Comparison of ENCODE assay signal across 13 mouse cellular contexts in genomic region chr11:83534143-83534542, GRCm38 (mm10). TPM values are rescaled to one million over a fixed set of nuclear protein-coding genes. Genes with fewer than 3 reads are reported as not detected.
DNase-seq lines count a peak whose midpoint lies in the region; ATAC-seq and TF ChIP-seq lines count a peak whose summit lies in the region.
"Had no signal": no experiment of that assay in that cellular context is flagged by ENCODE, and none has a peak within 500 bp of the region (broad histone marks: within the 10 kb centered on the region; RNA-seq: fewer than 3 reads in every experiment).

No protein-coding gene starts in this region.

- no peak for TF ChIP-seq CTCF in gastrocnemius, adult 2 months (IDR thresholded peaks at IDR 0.05)

- ATAC-seq in limb, embryonic 12.5 days (ENCODE audit: insufficient number of reproducible peaks, insufficient read depth, low FRiP score, low TSS enrichment, low read depth): no peak
- peak; percentile 33 for ATAC-seq in activated CD4-positive, CD25-positive, alpha-beta regulatory T cell, adult 4 months

- peak overlapping the region; percentile 50 for H3K4me3 ChIP-seq in gastrocnemius, adult 2 months
- H3K4me3 ChIP-seq in limb, embryonic 12.5 days (replicated peaks): no peak overlapping the region
- no peak overlapping the region for H3K4me3 ChIP-seq in limb, embryonic 10.5 days
- H3K4me3 ChIP-seq in macrophage (ENCODE audit: inconsistent target): no peak overlapping the region

- H3K9me3 ChIP-seq in limb, embryonic 12.5 days: no peaks in the 10 kb centered on the region
- H3K9me3 ChIP-seq in limb, embryonic 10.5 days (replicated peaks): no peaks in the 10 kb centered on the region

- no peak overlapping the region for H3K9ac ChIP-seq in limb, embryonic 12.5 days (replicated peaks)

- peaks cover 12% of the 10 kb centered on the region for H3K4me1 ChIP-seq in limb, embryonic 12.5 days (replicated peaks)
- peaks cover 12% of the 10 kb centered on the region for H3K4me1 ChIP-seq in limb, embryonic 10.5 days

- no peaks in the 10 kb centered on the region for H3K79me2 ChIP-seq in macrophage (ENCODE audit: inconsistent target)

- H3K27me3 ChIP-seq in limb, embryonic 12.5 days: no peaks in the 10 kb centered on the region
- H3K27me3 ChIP-seq in limb, embryonic 10.5 days (ENCODE audit: low read depth, poor library complexity, severe bottlenecking): no peaks in the 10 kb centered on the region

- peak overlapping the region; percentile 29; the same call in 1 of the 2 replicates for H3K4me2 ChIP-seq in limb, embryonic 12.5 days

- intact Hi-C loops in gastrocnemius, adult 2 months (cut with DNase I): no loop called here

- no peak for DNase-seq in gastrocnemius, adult 2 months
- no peak for DNase-seq in gastrocnemius, postnatal 10 days
- DNase-seq in limb, embryonic 10.5 days (ENCODE audit: low spot score): no peak
- no peak for DNase-seq in adipocyte (ENCODE audit: low spot score)
- DNase-seq in gastrocnemius, postnatal 25 days: no peak
- DNase-seq: thymus, adult 18-20 months had no signal

- no peaks in the 10 kb centered on the region for H3K36me3 ChIP-seq in limb, embryonic 12.5 days
- no peaks in the 10 kb centered on the region for H3K36me3 ChIP-seq in limb, embryonic 10.5 days
- H3K36me3 ChIP-seq in macrophage (ENCODE audit: inconsistent target): no peaks in the 10 kb centered on the region

- WGBS in limb, embryonic 12.5 days: 81% methylated on average over 8 of the region's 8 CpGs
- 85% methylated on average over 8 of the region's 8 CpGs for WGBS in limb, embryonic 10.5 days
- 43% methylated on average over 8 of the region's 8 CpGs for WGBS in macrophage (ENCODE audit: missing documents)

- H3K27ac ChIP-seq in gastrocnemius, adult 2 months: no peak overlapping the region
- peak overlapping the region; percentile 12; the same call in 1 of the 2 replicates for H3K27ac ChIP-seq in limb, embryonic 12.5 days
- no peak overlapping the region for H3K27ac ChIP-seq in limb, embryonic 10.5 days
- peak overlapping the region; percentile 21; the same call in 1 of the 2 replicates for H3K27ac ChIP-seq in macrophage

RNA-seq across cellular contexts. Expression of gene Ccl5, which starts 3.8 kb away (rescaled TPM):
- total RNA-seq in gastrocnemius, adult 2 months (2021): not detected
- total RNA-seq in gastrocnemius, postnatal 10 days (2021): not detected
- polyA plus RNA-seq in limb, embryonic 12.5 days (2016; fragmentation: Nextera tagmentation; extraction: Ambion mirVana): not detected in 2 replicates
- polyA plus RNA-seq in limb, embryonic 10.5 days (2016; fragmentation: Nextera tagmentation; extraction: Ambion mirVana): not detected in 2 replicates
- 100 to 1,000 TPM; 462 to 551 TPM for polyA plus RNA-seq in activated CD4-positive, CD25-positive, alpha-beta regulatory T cell, adult 4 months (2017; shearing (Covaris generic))
- 1,000 to 10,000 TPM in 11 of 26 experiments, 100 to 1,000 TPM in 8, 10 to 100 TPM in 5, 1 to 10 TPM in 2; 2.2 to 3,982 (median 702) TPM for total RNA-seq in macrophage (2018; cell fraction: chromatin; rRNA removed)
- over 10,000 TPM in 13 of 26 experiments, 1,000 to 10,000 TPM in 2, 100 to 1,000 TPM in 6, 10 to 100 TPM in 5; 36.9 to 23,037 (median 8,667) TPM for total RNA-seq in macrophage (2018; cell fraction: cytosol; rRNA removed)
- total RNA-seq in macrophage (2018; cell fraction: nucleus; rRNA removed): 1,000 to 10,000 TPM in 18 of 26 experiments, 100 to 1,000 TPM in 2, 10 to 100 TPM in 6; 20.5 to 8,493 (median 2,733) TPM
- polyA plus RNA-seq in macrophage (2018): 67.6 to 220 TPM (median 169 TPM) in 3 replicates
- total RNA-seq in gastrocnemius, postnatal 25 days (2021): not detected
- total RNA-seq: layer of hippocampus, postnatal 36 days had no signal

RNA-seq across cellular contexts. Expression of gene Heatr9, which starts 12.2 kb away (rescaled TPM):
- total RNA-seq in gastrocnemius, adult 2 months (2021): not detected
- not detected for total RNA-seq in gastrocnemius, postnatal 10 days (2021)
- not detected in 2 replicates for polyA plus RNA-seq in limb, embryonic 12.5 days (2016; fragmentation: Nextera tagmentation; extraction: Ambion mirVana)
- not detected in 2 replicates for polyA plus RNA-seq in limb, embryonic 10.5 days (2016; fragmentation: Nextera tagmentation; extraction: Ambion mirVana)
- under 1 TPM; 0.25 to 0.46 TPM for polyA plus RNA-seq in activated CD4-positive, CD25-positive, alpha-beta regulatory T cell, adult 4 months (2017; shearing (Covaris generic))
- 10 to 100 TPM in 13 of 26 experiments, 1 to 10 TPM in 4, under 1 TPM in 2, not detected in 7; 0.46 to 47.2 (median 24.0) TPM for total RNA-seq in macrophage (2018; cell fraction: chromatin; rRNA removed)
- 1 to 10 TPM in 13 of 26 experiments, under 1 TPM in 9, not detected in 4; 0.06 to 7.3 (median 3.8) TPM for total RNA-seq in macrophage (2018; cell fraction: cytosol; rRNA removed)
- 10 to 100 TPM in 11 of 26 experiments, 1 to 10 TPM in 7, under 1 TPM in 2, not detected in 6; 0.30 to 52.8 (median 16.6) TPM for total RNA-seq in macrophage (2018; cell fraction: nucleus; rRNA removed)
- polyA plus RNA-seq in macrophage (2018): 0.34 TPM in 1 of 3 replicates, not detected in the others
- not detected for total RNA-seq in gastrocnemius, postnatal 25 days (2021)
- total RNA-seq: common myeloid progenitor, adult 5-6 weeks; layer of hippocampus, postnatal 36 days had no signal
- polyA plus RNA-seq: frontal cortex, adult 2 months; liver, embryonic 16.5 days had no signal

RNA-seq across cellular contexts. Expression of gene Ccl9, which starts 44.3 kb away (rescaled TPM):
- 1 to 10 TPM; 2.4 to 6.2 TPM for total RNA-seq in gastrocnemius, adult 2 months (2021)
- 1 to 10 TPM; 2.9 to 4.3 TPM for total RNA-seq in gastrocnemius, postnatal 10 days (2021)
- 0.56 and 0.81 TPM in 2 replicates for polyA plus RNA-seq in limb, embryonic 12.5 days (2016; fragmentation: Nextera tagmentation; extraction: Ambion mirVana)
- 0.78 and 1.2 TPM in 2 replicates for polyA plus RNA-seq in limb, embryonic 10.5 days (2016; fragmentation: Nextera tagmentation; extraction: Ambion mirVana)
- polyA plus RNA-seq in activated CD4-positive, CD25-positive, alpha-beta regulatory T cell, adult 4 months (2017; shearing (Covaris generic)): under 1 TPM in 1 of 2 experiments, not detected in 1; 0.67 TPM
- 100 to 1,000 TPM in 16 of 26 experiments, 10 to 100 TPM in 10; 27.1 to 700 (median 152) TPM for total RNA-seq in macrophage (2018; cell fraction: chromatin; rRNA removed)
- total RNA-seq in macrophage (2018; cell fraction: cytosol; rRNA removed): 1,000 to 10,000 TPM in 7 of 26 experiments, 100 to 1,000 TPM in 19; 287 to 1,885 (median 507) TPM
- 1,000 to 10,000 TPM in 2 of 26 experiments, 100 to 1,000 TPM in 23, 10 to 100 TPM in 1; 94.4 to 1,218 (median 394) TPM for total RNA-seq in macrophage (2018; cell fraction: nucleus; rRNA removed)
- 289 to 625 TPM (median 620 TPM) in 3 replicates for polyA plus RNA-seq in macrophage (2018)
- 1 to 10 TPM; 4.0 to 5.0 TPM for total RNA-seq in gastrocnemius, postnatal 25 days (2021)

RNA-seq across cellular contexts. Expression of gene Ccl6, which starts 58.7 kb away (rescaled TPM):
- 1 to 10 TPM; 5.5 to 9.3 TPM for total RNA-seq in gastrocnemius, adult 2 months (2021)
- total RNA-seq in gastrocnemius, postnatal 10 days (2021): 1 to 10 TPM; 3.3 to 3.4 TPM
- polyA plus RNA-seq in limb, embryonic 12.5 days (2016; fragmentation: Nextera tagmentation; extraction: Ambion mirVana): 0.46 and 0.63 TPM in 2 replicates
- 1.3 and 1.6 TPM in 2 replicates for polyA plus RNA-seq in limb, embryonic 10.5 days (2016; fragmentation: Nextera tagmentation; extraction: Ambion mirVana)
- polyA plus RNA-seq in activated CD4-positive, CD25-positive, alpha-beta regulatory T cell, adult 4 months (2017; shearing (Covaris generic)): 1 to 10 TPM in 1 of 2 experiments, not detected in 1; 1.4 TPM
- 100 to 1,000 TPM in 5 of 26 experiments, 10 to 100 TPM in 21; 13.7 to 172 (median 40.9) TPM for total RNA-seq in macrophage (2018; cell fraction: chromatin; rRNA removed)
- total RNA-seq in macrophage (2018; cell fraction: cytosol; rRNA removed): 100 to 1,000 TPM; 122 to 667 (median 326) TPM
- 100 to 1,000 TPM in 13 of 26 experiments, 10 to 100 TPM in 13; 47.6 to 271 (median 103) TPM for total RNA-seq in macrophage (2018; cell fraction: nucleus; rRNA removed)
- polyA plus RNA-seq in macrophage (2018): 508 to 1,107 TPM (median 907 TPM) in 3 replicates
- 1 to 10 TPM; 4.7 to 8.4 TPM for total RNA-seq in gastrocnemius, postnatal 25 days (2021)

Comparison
In these comparisons a context has a peak if more than half of its experiments do, and no peak if none do; other contexts are left out.
1. H3K27ac ChIP-seq: peak in limb, embryonic 12.5 days (single experiment) and macrophage (single experiment); none in gastrocnemius, adult 2 months (single experiment) and limb, embryonic 10.5 days (single experiment).
2. RNA of gene Ccl5, which starts 3.8 kb away (polyA plus RNA-seq): 462 to 551 TPM in activated CD4-positive, CD25-positive, alpha-beta regulatory T cell, adult 4 months and 67.6 to 220 TPM in macrophage; not detected in limb, embryonic 12.5 days and not detected in limb, embryonic 10.5 days; every median in the first group is over 10 times any median in the second.
3. RNA of gene Ccl9, which starts 44.3 kb away (polyA plus RNA-seq): 289 to 625 TPM in macrophage; 0.67 TPM in activated CD4-positive, CD25-positive, alpha-beta regulatory T cell, adult 4 months, 0.78 to 1.2 TPM in limb, embryonic 10.5 days and 0.56 to 0.81 TPM in limb, embryonic 12.5 days; every median in the first group is over 100 times any median in the second.